Mouse (Mus musculus) MEL (cell line): ENCODE results near the gene Spo11.

Source experiments
- CHD1 ChIP-seq: IDR thresholded peaks from 2 replicates; pipeline ENCODE4 v1.6.1; 2012; ENCODE audit warnings: low read depth, mild to moderate bottlenecking, inconsistent platforms, low read length, improper control_type of control experiment
- JUND ChIP-seq: IDR thresholded peaks from 2 replicates; pipeline ENCODE4 v1.6.1; 2011; ENCODE audit warnings: low read depth, mild to moderate bottlenecking, improper control_type of control experiment, low read length
- MAZ ChIP-seq: IDR thresholded peaks from 2 replicates; pipeline ENCODE4 v1.6.1; 2012; ENCODE audit warnings: low read depth, mild to moderate bottlenecking, inconsistent platforms, low read length, improper control_type of control experiment
- USF1 ChIP-seq: IDR thresholded peaks from 2 replicates; pipeline ENCODE4 v1.6.1; 2014; ENCODE audit warnings: low read depth, mild to moderate bottlenecking, inconsistent platforms, low read length, improper control_type of control experiment, moderate library complexity

- TF ChIP-seq MAZ (no peak), CHD1 (no peak), JUND (no peak), USF1 (no peak)
Observed at GRCm38 (mm10) chr2:172975159-172975558, 2.3 kb upstream of the Spo11 start.
